9 mouse cellular contexts compared by ENCODE assay signal in genomic region chr5:106575098-106575497, GRCm38 (mm10). TPM values are rescaled to one million over a fixed set of nuclear protein-coding genes. Genes with fewer than 3 reads are reported as not detected.
A peak's percentile ranks its signal among the peaks of the same experiment; 100 is the strongest.
DNase-seq lines count a peak whose midpoint lies in the region; ATAC-seq and TF ChIP-seq lines count a peak whose summit lies in the region.
"Had no signal": no experiment of that assay in that cellular context is flagged by ENCODE, and none has a peak within 500 bp of the region (broad histone marks: within the 10 kb centered on the region; RNA-seq: fewer than 3 reads in every experiment).

No protein-coding gene starts in this region.

- no peaks in the 10 kb centered on the region for H3K9me3 ChIP-seq in E14TG2a.4 (ENCODE audit: low read length)
- H3K9me3 ChIP-seq in forebrain, postnatal 0 days (ENCODE audit: low read length): no peaks in the 10 kb centered on the region
- no peaks in the 10 kb centered on the region for H3K9me3 ChIP-seq in liver, embryonic 13.5 days (replicated peaks)

- no peak for ATAC-seq in forebrain, postnatal 0 days
- ATAC-seq in liver, embryonic 13.5 days (ENCODE audit: low read depth): no peak

- peak overlapping the region; percentile 90; the same call in 1 of the 2 replicates for H3K4me3 ChIP-seq in E14TG2a.4 (replicated peaks; ENCODE audit: low read length)
- H3K4me3 ChIP-seq in forebrain, postnatal 0 days (ENCODE audit: low read depth, low read length): peak overlapping the region; percentile 45
- peak overlapping the region; percentile 63; the same call in 1 of the 2 replicates for H3K4me3 ChIP-seq in liver, embryonic 13.5 days (replicated peaks)

- peak overlapping the region; percentile 92 for H3K4me2 ChIP-seq in forebrain, postnatal 0 days (ENCODE audit: low read depth)
- peak overlapping the region; percentile 93 for H3K4me2 ChIP-seq in liver, embryonic 13.5 days

- peaks cover 12% of the 10 kb centered on the region; the same call in 1 of the 2 replicates for H3K4me1 ChIP-seq in E14TG2a.4 (replicated peaks; ENCODE audit: low read depth, low read length)
- no peaks in the 10 kb centered on the region for H3K4me1 ChIP-seq in forebrain, postnatal 0 days (ENCODE audit: insufficient read depth)
- peaks cover 13% of the 10 kb centered on the region for H3K4me1 ChIP-seq in liver, embryonic 13.5 days (replicated peaks)

- whole genome bisulfite sequencing in forebrain, postnatal 0 days: 26% methylated on average over 4 of the region's 4 CpGs
- WGBS in liver, embryonic 13.5 days (ENCODE audit: insufficient replicate concordance): 25% methylated on average over 4 of the region's 4 CpGs

- TF ChIP-seq CTCF in E14TG2a.4 (conservative IDR thresholded peaks at IDR 0.05; ENCODE audit: low read length): no peak
- TF ChIP-seq CTCF in forebrain, postnatal 0 days (IDR thresholded peaks at IDR 0.05; ENCODE audit: low read depth): no peak

- H3K27me3 ChIP-seq in E14TG2a.4 (ENCODE audit: insufficient read depth, low read length): peaks cover 40% of the 10 kb centered on the region
- H3K27me3 ChIP-seq in forebrain, postnatal 0 days (ENCODE audit: insufficient read depth, low read length): peaks cover 49% of the 10 kb centered on the region
- H3K27me3 ChIP-seq in liver, embryonic 13.5 days: peaks cover 47% of the 10 kb centered on the region

- no peak overlapping the region for H3K9ac ChIP-seq in forebrain, postnatal 0 days
- no peak overlapping the region for H3K9ac ChIP-seq in liver, embryonic 13.5 days

- H3K27ac ChIP-seq in forebrain, postnatal 0 days (ENCODE audit: low read depth, low read length): no peak overlapping the region
- no peak overlapping the region for H3K27ac ChIP-seq in liver, embryonic 13.5 days

- intact Hi-C loops in left cerebral cortex, postnatal 10 days (cut with DNase I): no loop called here

- no peaks in the 10 kb centered on the region for H3K36me3 ChIP-seq in E14TG2a.4 (ENCODE audit: insufficient read depth, low read length)
- no peaks in the 10 kb centered on the region for H3K36me3 ChIP-seq in forebrain, postnatal 0 days (ENCODE audit: insufficient read depth)
- no peaks in the 10 kb centered on the region for H3K36me3 ChIP-seq in liver, embryonic 13.5 days

- DNase-seq in heart, adult 11 months: peak; percentile 81
- no peak for DNase-seq in heart, adult 18-20 months
- DNase-seq in forebrain, postnatal 0 days: no peak
- DNase-seq in liver, embryonic 13.5 days: no peak
- DNase-seq in c-Kit-positive CD71-positive TER-119-positive erythroid progenitor cells, embryonic 14.5 days (ENCODE audit: low spot score): no peak
- no peak for DNase-seq in spleen, postnatal 4 days (ENCODE audit: low spot score in 2 of 2)
- DNase-seq in left cerebral cortex, postnatal 10 days (ENCODE audit: extremely low spot score in 1 of 2, low spot score in 2 of 2): no peak

RNA-seq across cellular contexts. Expression of gene Gm17304, which starts 33.8 kb away (rescaled TPM):
- total RNA-seq in heart, adult 18-20 months (2021): not detected
- not detected in 2 replicates for total RNA-seq in forebrain, postnatal 0 days (2014; rRNA removed)
- polyA plus RNA-seq in forebrain, postnatal 0 days (2015; fragmentation: Nextera tagmentation; extraction: Ambion mirVana): not detected in 2 replicates
- polyA plus RNA-seq in liver, embryonic 13.5 days (2015; fragmentation: Nextera tagmentation; extraction: Ambion mirVana): not detected in 2 replicates
- not detected for total RNA-seq in left cerebral cortex, postnatal 10 days (2021)
- total RNA-seq: left cerebral cortex, postnatal 14 days had no signal
